11 mouse cellular contexts compared by ENCODE assay signal in the genomic region with DNA sequence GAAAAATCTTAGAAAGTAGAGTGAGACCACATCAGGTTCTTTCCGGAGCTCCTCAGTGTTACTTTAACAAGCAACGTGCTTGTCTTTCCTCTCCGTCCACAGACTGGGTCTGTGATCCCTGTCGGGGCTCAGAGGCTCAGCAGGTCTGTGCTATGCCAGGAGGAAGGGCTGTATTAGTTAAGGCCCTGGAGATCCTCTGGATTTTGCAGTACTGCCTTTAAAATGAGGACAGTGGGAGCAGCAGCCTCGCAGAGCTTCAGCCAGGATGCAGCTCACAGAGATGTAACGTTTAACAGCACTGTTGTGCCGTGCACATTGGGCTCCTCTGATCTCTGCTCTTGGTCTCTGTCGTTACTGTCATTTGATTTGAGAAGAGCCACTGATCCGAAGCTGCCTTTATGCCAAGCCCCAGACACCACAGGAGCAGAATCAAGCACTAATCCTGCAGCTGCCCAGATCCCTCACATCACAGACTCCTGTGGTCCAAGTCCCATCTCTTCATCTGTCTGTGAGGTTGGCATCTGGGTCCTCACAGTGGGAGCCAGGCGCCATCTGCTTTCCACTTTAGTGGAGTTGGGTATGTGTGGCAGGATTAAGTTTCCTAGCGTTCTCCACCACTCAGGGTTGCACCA.
DNase-seq lines count a peak whose midpoint lies in the region; ATAC-seq lines count a peak whose summit lies in the region.
"Had no signal": no experiment of that assay in that cellular context is flagged by ENCODE, and none has a peak within 500 bp of the region (broad histone marks: within the 10 kb centered on the region; RNA-seq: fewer than 3 reads in every experiment).

No protein-coding gene starts in this region.

- no peak overlapping the region for H3K4me2 ChIP-seq in forebrain, embryonic 13.5 days
- H3K4me2 ChIP-seq in kidney, embryonic 15.5 days: no peak overlapping the region
- H3K4me2 ChIP-seq in forebrain, embryonic 16.5 days (ENCODE audit: low read length): no peak overlapping the region
- H3K4me2 ChIP-seq in midbrain, embryonic 16.5 days (ENCODE audit: low read length): no peak overlapping the region

- no peak for DNase-seq in forebrain, embryonic 10.5 days (ENCODE audit: extremely low spot score, low spot score)
- no peak for DNase-seq in kidney, postnatal 36 days
- DNase-seq in thymus, postnatal 25 days: no peak
- no peak for DNase-seq in lung, postnatal 25 days (ENCODE audit: low spot score)
- DNase-seq: right cerebral cortex, adult 18-20 months had no signal

- no peak overlapping the region for H3K9ac ChIP-seq in forebrain, embryonic 13.5 days
- no peak overlapping the region for H3K9ac ChIP-seq in kidney, embryonic 15.5 days
- H3K9ac ChIP-seq in forebrain, embryonic 16.5 days (replicated peaks; ENCODE audit: low read depth, low read length): no peak overlapping the region
- no peak overlapping the region for H3K9ac ChIP-seq in midbrain, embryonic 16.5 days (ENCODE audit: low read depth, low read length)

- no peaks in the 10 kb centered on the region for H3K36me3 ChIP-seq in forebrain, embryonic 13.5 days (ENCODE audit: poor library complexity, severe bottlenecking)
- H3K36me3 ChIP-seq in forebrain, embryonic 10.5 days (replicated peaks): no peaks in the 10 kb centered on the region
- H3K36me3 ChIP-seq in kidney, embryonic 15.5 days: no peaks in the 10 kb centered on the region
- no peaks in the 10 kb centered on the region for H3K36me3 ChIP-seq in forebrain, embryonic 16.5 days (ENCODE audit: control insufficient read depth, insufficient read depth)
- H3K36me3 ChIP-seq in midbrain, embryonic 16.5 days (ENCODE audit: control insufficient read depth, insufficient read depth, low read length): no peaks in the 10 kb centered on the region

- 50% methylated on average over 11 of the region's 11 CpGs for WGBS in forebrain, embryonic 13.5 days
- WGBS in forebrain, embryonic 10.5 days: 64% methylated on average over 11 of the region's 11 CpGs
- WGBS in kidney, embryonic 15.5 days: 65% methylated on average over 11 of the region's 11 CpGs
- 58% methylated on average over 11 of the region's 11 CpGs for WGBS in forebrain, embryonic 16.5 days
- 33% methylated on average over 11 of the region's 11 CpGs for WGBS in midbrain, embryonic 16.5 days

- H3K4me1 ChIP-seq in forebrain, embryonic 13.5 days: peaks cover under 1% of the 10 kb centered on the region; the same call in 1 of the 2 replicates
- peaks cover 16% of the 10 kb centered on the region for H3K4me1 ChIP-seq in forebrain, embryonic 10.5 days
- peaks cover 27% of the 10 kb centered on the region for H3K4me1 ChIP-seq in kidney, embryonic 15.5 days
- no peaks in the 10 kb centered on the region for H3K4me1 ChIP-seq in forebrain, embryonic 16.5 days (replicated peaks; ENCODE audit: control insufficient read depth, insufficient read depth, low read length)
- H3K4me1 ChIP-seq in midbrain, embryonic 16.5 days (ENCODE audit: control insufficient read depth, insufficient read depth, low read length): peaks cover 9% of the 10 kb centered on the region

- ATAC-seq in forebrain, embryonic 13.5 days: peak; percentile 50
- no peak for ATAC-seq in kidney, embryonic 15.5 days (replicated peaks; ENCODE audit: low FRiP score)
- ATAC-seq in forebrain, embryonic 16.5 days: peak; percentile 31
- peak; percentile 66 for ATAC-seq in midbrain, embryonic 16.5 days
- ATAC-seq: activated CD4-positive, CD25-positive, alpha-beta regulatory T cell, adult 4 months had no signal

- H3K9me3 ChIP-seq in forebrain, embryonic 13.5 days (replicated peaks): no peaks in the 10 kb centered on the region
- H3K9me3 ChIP-seq in forebrain, embryonic 10.5 days: no peaks in the 10 kb centered on the region
- H3K9me3 ChIP-seq in kidney, embryonic 15.5 days (replicated peaks): no peaks in the 10 kb centered on the region
- no peaks in the 10 kb centered on the region for H3K9me3 ChIP-seq in forebrain, embryonic 16.5 days (ENCODE audit: control insufficient read depth, low read length)
- no peaks in the 10 kb centered on the region for H3K9me3 ChIP-seq in midbrain, embryonic 16.5 days (replicated peaks; ENCODE audit: control insufficient read depth, low read length, poor library complexity, severe bottlenecking)

- peak overlapping the region; percentile 14; the same call in 1 of the 2 replicates for H3K27ac ChIP-seq in forebrain, embryonic 13.5 days
- H3K27ac ChIP-seq in forebrain, embryonic 10.5 days: no peak overlapping the region
- peak overlapping the region; percentile 15; the same call in 1 of the 2 replicates for H3K27ac ChIP-seq in kidney, embryonic 15.5 days
- no peak overlapping the region for H3K27ac ChIP-seq in forebrain, embryonic 16.5 days (ENCODE audit: low read length)
- peak overlapping the region; percentile 43; the same call in 1 of the 2 replicates for H3K27ac ChIP-seq in midbrain, embryonic 16.5 days (ENCODE audit: low read length)
- H3K27ac ChIP-seq: left cerebral cortex, adult 2 months had no signal

- no peaks in the 10 kb centered on the region for H3K27me3 ChIP-seq in forebrain, embryonic 13.5 days
- H3K27me3 ChIP-seq in forebrain, embryonic 10.5 days (ENCODE audit: poor library complexity, severe bottlenecking): no peaks in the 10 kb centered on the region
- no peaks in the 10 kb centered on the region for H3K27me3 ChIP-seq in kidney, embryonic 15.5 days
- no peaks in the 10 kb centered on the region for H3K27me3 ChIP-seq in forebrain, embryonic 16.5 days (replicated peaks; ENCODE audit: control insufficient read depth, insufficient read depth, low read length)
- no peaks in the 10 kb centered on the region for H3K27me3 ChIP-seq in midbrain, embryonic 16.5 days (ENCODE audit: control insufficient read depth, insufficient read depth, low read depth, low read length)

- no peak overlapping the region for H3K4me3 ChIP-seq in forebrain, embryonic 13.5 days
- H3K4me3 ChIP-seq in forebrain, embryonic 10.5 days: no peak overlapping the region
- H3K4me3 ChIP-seq in kidney, embryonic 15.5 days (replicated peaks): no peak overlapping the region
- H3K4me3 ChIP-seq in forebrain, embryonic 16.5 days (replicated peaks; ENCODE audit: low read length): no peak overlapping the region
- no peak overlapping the region for H3K4me3 ChIP-seq in midbrain, embryonic 16.5 days (ENCODE audit: low read depth, low read length)
- H3K4me3 ChIP-seq: left cerebral cortex, adult 2 months had no signal

Comparison
In these comparisons a context has a peak if more than half of its experiments do, and no peak if none do; other contexts are left out.
1. H3K27ac ChIP-seq: peak in forebrain, embryonic 13.5 days (single experiment), kidney, embryonic 15.5 days (single experiment) and midbrain, embryonic 16.5 days (single experiment); none in forebrain, embryonic 10.5 days (single experiment) and forebrain, embryonic 16.5 days (single experiment).